Mouse (Mus musculus) lung, postnatal 25 days (tissue): ENCODE measurements around the gene Arhgap35.
A peak's percentile ranks its signal among the peaks of the same experiment; 100 is the strongest.

ENCODE experiments used
- DNase-seq: peaks from one replicate; pipeline ENCODE4 v3.0.0; 2022; ENCODE audit warnings: low spot score

The Arhgap35 gene

DNA sequence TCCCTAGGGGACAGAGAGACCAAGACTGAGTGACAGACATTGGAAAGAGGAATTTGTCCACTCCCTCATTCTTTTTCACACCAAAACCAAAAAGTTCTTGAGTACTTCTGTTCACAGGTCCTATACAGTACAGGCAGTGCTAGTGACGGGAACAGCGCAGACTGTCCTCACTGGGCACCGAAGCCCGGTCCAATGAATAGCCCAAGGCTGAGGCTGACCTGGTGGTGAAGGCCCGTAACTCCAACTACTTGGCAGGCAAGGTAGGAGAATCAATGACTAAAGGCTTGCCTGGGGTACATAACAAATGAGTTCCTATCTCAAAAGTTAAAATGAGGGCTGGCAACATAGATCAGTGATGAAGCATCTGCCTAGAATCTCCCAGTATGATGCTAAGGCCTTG, 149.2 kb downstream of the Arhgap35 start:
- no peak for DNase-seq

DNA sequence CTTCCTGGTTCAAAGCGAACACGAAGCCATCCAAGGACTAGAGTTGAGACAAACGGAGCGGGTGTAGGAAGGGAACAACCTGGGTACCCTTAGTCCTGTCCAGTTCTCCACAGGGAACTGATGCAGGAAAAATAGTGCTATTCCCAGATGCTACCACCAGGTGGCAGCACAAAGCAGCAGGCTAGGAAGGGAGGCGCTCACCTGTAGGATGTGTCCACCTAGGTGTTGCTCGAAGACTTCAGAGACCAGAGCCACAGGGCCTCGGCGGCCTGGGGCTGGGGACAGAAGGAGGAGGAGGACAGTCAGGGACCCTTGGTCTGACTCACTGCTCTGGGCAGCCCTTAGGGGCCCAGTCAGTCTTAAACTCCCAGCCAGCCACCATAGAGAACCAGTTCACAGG, 149.6 kb downstream of the Arhgap35 start:
- peak; percentile 74 for DNase-seq

GRCm38 (mm10) chr7:16463214-16463613, 151.6 kb downstream of the Arhgap35 start:
- peak; percentile 71 for DNase-seq

GRCm38 (mm10) chr7:16461705-16462104, 153.1 kb downstream of the Arhgap35 start:
- no peak for DNase-seq

DNA sequence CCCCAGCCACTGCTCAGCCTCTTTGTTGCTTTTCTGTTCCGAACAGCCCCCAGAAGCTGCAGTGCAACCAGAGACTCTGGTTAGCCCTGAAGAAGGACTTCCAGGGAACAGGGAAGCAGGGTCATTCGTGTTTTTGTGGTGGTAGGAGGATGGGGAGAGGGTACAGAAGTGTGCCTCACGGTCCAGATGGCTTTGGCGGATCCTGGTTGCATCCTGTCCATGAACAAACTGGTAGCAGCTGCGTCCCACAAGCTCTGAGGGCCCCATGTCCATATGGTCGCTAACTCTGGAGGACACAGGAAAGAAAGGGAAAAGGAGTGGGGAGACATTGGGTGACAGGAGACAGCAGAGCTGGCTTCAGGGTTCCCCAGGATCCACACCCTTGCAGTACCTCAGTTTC, 153.6 kb downstream of the Arhgap35 start:
- no peak for DNase-seq

- DNase-seq = no peak
Measured at GRCm38 (mm10) chr7:16460566-16460965, 154.2 kb downstream of the Arhgap35 start.

DNA sequence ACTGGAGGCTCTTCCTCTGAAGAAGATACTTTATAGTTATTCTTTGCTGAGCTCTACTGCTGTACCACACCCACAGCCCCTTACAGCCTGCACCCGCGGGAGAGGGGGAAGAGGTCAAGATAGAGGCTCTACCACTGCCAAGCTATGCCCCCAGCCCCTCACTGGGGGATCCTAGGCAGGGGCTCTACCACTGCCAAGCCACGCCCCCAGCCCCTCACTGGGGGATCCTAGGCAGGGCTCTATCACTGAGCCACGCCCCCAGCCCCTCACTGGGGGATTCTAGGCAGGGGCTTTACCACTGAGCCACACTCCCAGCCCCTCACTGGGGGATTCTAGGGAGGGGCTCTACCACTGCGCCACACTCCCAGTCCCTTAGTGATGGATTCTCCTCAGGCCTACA, 158.5 kb downstream of the Arhgap35 start:
- no peak for DNase-seq

- DNase-seq = no peak
Measured at GRCm38 (mm10) chr7:16455016-16455415, 159.8 kb downstream of the Arhgap35 start.

DNA sequence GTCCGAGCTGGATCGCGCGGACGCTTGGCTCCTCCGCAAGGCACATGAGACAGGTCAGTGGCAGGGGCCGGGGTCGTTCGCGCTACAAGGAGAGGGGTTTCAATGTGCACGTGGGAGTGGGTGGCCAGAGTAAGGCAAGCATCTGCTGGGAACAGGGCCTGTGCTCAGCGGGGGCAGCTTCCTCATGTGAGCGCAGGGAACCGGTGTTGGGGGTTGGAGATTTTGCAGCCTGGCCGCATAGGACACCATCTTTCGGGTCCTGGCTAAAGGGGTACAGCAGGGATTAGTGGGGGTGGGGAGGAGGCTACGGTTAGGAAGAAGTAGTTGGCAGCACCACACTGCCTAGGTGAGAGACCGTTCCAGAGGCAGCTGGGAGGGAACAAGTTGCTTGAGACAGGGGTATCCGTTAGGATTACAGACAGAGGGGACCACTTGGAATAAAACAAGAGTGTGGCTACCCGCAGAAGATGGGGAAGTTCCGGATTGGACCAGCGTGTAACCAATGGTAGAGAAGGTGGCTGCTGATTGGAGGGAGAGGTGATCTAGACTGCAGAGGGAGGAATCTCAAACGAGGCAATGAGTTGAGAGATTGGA, 161.6 kb downstream of the Arhgap35 start:
- peak; percentile 37 for DNase-seq

GRCm38 (mm10) chr7:16452587-16453073, 162.2 kb downstream of the Arhgap35 start, which contains the start of gene Tmem160:
TSS of gene Tmem160 (plus strand) at chr7:16452779.
- DNase-seq = peak; percentile 96

DNA sequence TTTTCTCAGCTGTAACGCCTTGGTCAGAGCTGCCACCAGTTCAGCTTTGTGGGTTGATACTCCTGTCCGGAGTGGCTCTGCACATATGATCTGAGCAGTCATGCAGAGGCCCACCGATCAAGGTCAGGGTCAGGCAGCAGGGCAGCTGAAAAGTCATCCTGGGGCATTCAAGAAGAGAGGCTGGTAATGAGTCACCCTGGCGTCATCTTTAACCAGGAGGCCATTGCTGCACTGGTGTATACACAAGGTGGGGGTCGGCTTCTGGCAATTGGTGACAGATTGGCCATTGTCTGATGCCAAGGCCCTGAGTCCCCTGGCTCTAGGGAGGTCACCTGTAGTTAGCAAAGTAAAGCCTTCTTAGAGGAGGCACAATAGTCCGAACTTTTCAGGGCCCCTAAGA, 163.1 kb downstream of the Arhgap35 start:
- no peak for DNase-seq
